Mouse (Mus musculus): ENCODE results near the gene Cldn4. TPM values are rescaled to one million over a fixed set of nuclear protein-coding genes. Genes with fewer than 3 reads are reported as not detected.
A peak's percentile ranks its signal among the peaks of the same experiment; 100 is the strongest.

Gene Cldn4
- total RNA-seq, 2 experiments from 2014 or later, result not detected

- DNase-seq (ENCODE audit: low spot score), result no peak
Observed at GRCm38 (mm10) chr5:134933281-134933680, 13.5 kb downstream of the Cldn4 start.

- peak; percentile 61 for DNase-seq (ENCODE audit: low spot score)
Observed at GRCm38 (mm10) chr5:134932903-134933276, 13.8 kb downstream of the Cldn4 start.

GRCm38 (mm10) chr5:134932179-134932902 is 14.4 kb downstream of the Cldn4 start, which contains the start of gene Mettl27:
Mettl27 (plus strand) TSS chr5:134932368.
- peak; percentile 91 for DNase-seq (ENCODE audit: low spot score)

- no peak for DNase-seq (ENCODE audit: low spot score)
Observed at GRCm38 (mm10) chr5:134929988-134930387, 16.7 kb downstream of the Cldn4 start.

GRCm38 (mm10) chr5:134926726-134927125 is 20.0 kb downstream of the Cldn4 start:
- no peak for DNase-seq (ENCODE audit: low spot score)

- no peak for DNase-seq (ENCODE audit: low spot score)
Observed at GRCm38 (mm10) chr5:134923141-134923540, 23.6 kb downstream of the Cldn4 start.

- no peak for DNase-seq (ENCODE audit: low spot score)
Observed at GRCm38 (mm10) chr5:134921106-134921505, 25.6 kb downstream of the Cldn4 start.

GRCm38 (mm10) chr5:134920106-134920687 is 26.5 kb downstream of the Cldn4 start:
- DNase-seq (ENCODE audit: low spot score), result no peak

- no peak for DNase-seq (ENCODE audit: low spot score)
Observed at GRCm38 (mm10) chr5:134919097-134919496, 27.6 kb downstream of the Cldn4 start.

GRCm38 (mm10) chr5:134918071-134918832 is 28.5 kb downstream of the Cldn4 start:
- DNase-seq (ENCODE audit: low spot score), result peak; percentile 52

- DNase-seq (ENCODE audit: low spot score), result no peak
Observed at GRCm38 (mm10) chr5:134915311-134915710, 31.4 kb downstream of the Cldn4 start, which contains the start of gene Cldn13. Cldn13 (minus strand) TSS chr5:134915526.

DNA sequence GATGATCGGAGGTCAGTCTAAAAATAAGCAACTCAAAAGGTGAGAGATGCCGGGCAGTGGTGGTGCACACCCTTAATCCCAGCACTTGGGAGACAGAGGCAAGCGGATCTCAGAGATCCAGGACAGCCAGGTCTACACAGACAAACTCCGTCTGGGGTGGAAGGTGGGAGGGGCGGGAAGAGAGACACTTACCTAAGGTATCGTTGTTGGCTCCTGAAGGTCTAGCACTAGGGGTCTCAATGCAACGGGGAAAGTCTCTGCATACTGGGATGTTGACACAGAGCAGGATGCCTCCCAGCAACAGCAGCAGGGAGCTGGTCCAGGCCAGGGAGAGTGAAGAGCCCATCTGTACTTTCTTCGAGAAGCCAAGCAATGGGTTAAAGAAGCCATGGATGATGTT is 32.2 kb downstream of the Cldn4 start:
- DNase-seq (ENCODE audit: low spot score), result no peak

GRCm38 (mm10) chr5:134913753-134914152 is 33.0 kb downstream of the Cldn4 start:
- no peak for DNase-seq (ENCODE audit: low spot score)

- no peak for DNase-seq (ENCODE audit: low spot score)
Observed at GRCm38 (mm10) chr5:134913352-134913751, 33.4 kb downstream of the Cldn4 start.

DNA sequence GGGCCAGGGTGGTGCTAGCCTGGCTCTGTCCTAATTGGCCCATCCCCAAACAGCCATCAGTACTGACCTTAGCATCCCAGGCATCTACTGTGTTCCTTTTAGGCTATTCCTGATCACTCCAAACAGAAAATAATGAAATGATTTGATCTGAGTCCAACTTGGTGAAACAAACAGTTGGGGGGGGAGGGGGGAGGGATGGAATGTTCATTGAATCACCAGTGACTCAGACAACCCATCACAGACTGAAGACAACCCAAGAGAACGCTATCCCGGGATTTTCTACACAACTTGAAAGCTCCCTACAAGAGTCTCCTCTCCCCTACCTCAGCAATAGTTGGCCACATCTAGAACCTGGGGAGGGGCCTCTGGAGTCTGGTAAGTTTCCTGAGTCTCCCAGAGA is 34.8 kb downstream of the Cldn4 start:
- no peak for DNase-seq (ENCODE audit: low spot score)

DNA sequence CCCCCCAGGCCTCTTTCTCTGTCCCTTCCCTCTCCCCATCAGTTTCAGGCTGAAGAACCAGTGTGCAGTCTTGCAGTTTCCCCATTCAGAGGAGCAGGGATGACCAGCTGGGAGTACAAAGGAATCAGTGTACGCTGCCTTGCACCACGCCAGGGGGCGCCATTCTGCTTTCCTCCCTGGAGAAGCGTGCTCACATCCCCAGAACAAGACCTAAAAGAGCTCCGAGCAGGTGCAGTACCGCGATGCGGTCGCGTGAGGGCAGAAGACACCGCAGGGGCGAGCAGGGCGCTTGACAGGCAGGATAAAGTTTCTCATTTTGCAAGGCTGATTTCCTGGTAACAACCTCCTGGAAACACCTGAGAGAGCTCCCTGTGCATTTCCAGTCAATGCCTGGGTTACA is 39.6 kb downstream of the Cldn4 start:
- peak; percentile 91 for DNase-seq (ENCODE audit: low spot score)

- no peak for DNase-seq (ENCODE audit: low spot score)
Observed at GRCm38 (mm10) chr5:134906633-134907032, 40.1 kb downstream of the Cldn4 start, which contains the start of gene Tmem270. Tmem270 (minus strand) TSS chr5:134906733.

DNA sequence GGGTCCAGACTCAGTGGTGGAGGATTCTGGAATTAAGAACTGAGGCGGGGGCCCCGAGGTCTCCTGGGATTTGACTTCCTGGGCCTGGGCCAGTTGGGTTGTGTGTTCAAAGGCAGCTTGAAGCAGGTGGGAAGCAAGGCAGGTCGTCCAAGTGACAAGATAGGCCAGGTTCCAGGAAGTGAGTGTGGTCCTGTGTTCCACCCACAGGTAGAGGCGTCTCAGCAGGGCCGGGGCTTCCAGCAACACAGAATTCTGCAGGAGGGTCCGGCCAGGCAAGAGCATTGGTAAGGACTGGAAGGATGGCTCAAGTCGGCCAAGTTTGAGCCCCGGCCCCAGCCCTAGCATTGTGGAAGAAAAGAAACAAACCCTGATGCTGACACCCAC is 45.1 kb downstream of the Cldn4 start:
- DNase-seq (ENCODE audit: low spot score), result no peak

- peak; percentile 30 for DNase-seq (ENCODE audit: low spot score)
Observed at GRCm38 (mm10) chr5:134901012-134901643, 45.6 kb downstream of the Cldn4 start.

DNA sequence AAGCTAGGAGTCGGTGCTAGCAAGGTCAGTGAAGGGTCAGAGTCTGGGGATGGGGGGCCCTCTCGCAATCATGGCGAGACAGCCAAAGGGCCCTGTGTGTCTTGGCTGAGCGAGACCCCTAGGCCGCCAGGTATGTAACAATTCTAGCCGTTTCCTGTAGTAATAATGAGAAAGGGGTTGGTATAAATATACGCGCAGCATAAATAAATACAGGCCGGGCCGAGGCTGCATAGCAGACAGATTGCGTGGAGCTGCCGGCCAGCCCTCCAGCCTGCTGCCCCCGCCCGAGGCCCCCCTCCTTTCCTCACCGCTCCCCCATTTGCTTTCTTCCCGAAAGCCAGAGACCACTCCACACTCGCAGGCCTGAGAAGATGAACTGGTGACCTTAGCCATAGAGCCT is 49.1 kb downstream of the Cldn4 start:
- no peak for DNase-seq (ENCODE audit: low spot score)

- DNase-seq (ENCODE audit: low spot score), result no peak
Observed at GRCm38 (mm10) chr5:134896965-134897364, 49.8 kb downstream of the Cldn4 start.

DNA sequence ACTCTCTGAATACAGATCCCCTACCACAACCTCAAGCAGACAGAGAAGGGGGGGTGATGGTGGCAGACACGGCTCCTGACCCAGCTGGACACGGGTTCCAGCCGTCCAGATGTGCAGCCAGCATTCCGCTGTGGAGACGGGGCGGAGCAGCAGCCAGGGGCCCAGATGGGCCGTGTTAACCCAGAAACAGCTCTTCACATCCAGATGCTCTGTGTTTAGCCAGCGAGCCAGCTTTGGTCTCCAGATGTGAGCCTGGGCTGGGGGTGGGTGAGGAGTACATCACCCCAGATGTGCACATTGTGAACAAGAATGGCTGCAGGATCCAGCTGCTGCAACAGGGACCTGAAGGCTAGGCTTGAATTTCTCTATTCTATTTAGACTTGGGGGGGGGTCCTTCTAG is 51.4 kb downstream of the Cldn4 start:
- peak; percentile 46 for DNase-seq (ENCODE audit: low spot score)
